Mouse (Mus musculus) cerebellum, adult 9-11 months (tissue): ENCODE measurements around the gene Crtam.
A peak's percentile ranks its signal among the peaks of the same experiment; 100 is the strongest.

Experiments
- DNase-seq: peaks from one replicate; pipeline ENCODE4 v3.0.0; 2022

The Crtam gene

GRCm38 (mm10) chr9:40997116-40997779 is 7.2 kb downstream of the Crtam start:
- DNase-seq, result no peak

- DNase-seq, result no peak
Observed at GRCm38 (mm10) chr9:40994075-40994474, 10.4 kb downstream of the Crtam start.

- no peak for DNase-seq
Observed at GRCm38 (mm10) chr9:40991511-40991910, 12.9 kb downstream of the Crtam start.

- peak; percentile 68 for DNase-seq
Observed at GRCm38 (mm10) chr9:40989940-40990588, 14.4 kb downstream of the Crtam start.

- DNase-seq, result peak; percentile 96
Observed at GRCm38 (mm10) chr9:40984313-40984712, 20.1 kb downstream of the Crtam start.

GRCm38 (mm10) chr9:40983758-40984157 is 20.7 kb downstream of the Crtam start:
- peak; percentile 51 for DNase-seq

GRCm38 (mm10) chr9:40982480-40982879 is 21.9 kb downstream of the Crtam start:
- DNase-seq, result peak; percentile 58

- DNase-seq, result no peak
Observed at GRCm38 (mm10) chr9:40974042-40974801, 30.2 kb downstream of the Crtam start.

- DNase-seq, result no peak
Observed at GRCm38 (mm10) chr9:40964418-40964714, 40.1 kb downstream of the Crtam start.

GRCm38 (mm10) chr9:40963586-40964417 is 40.6 kb downstream of the Crtam start, which contains the start of gene Jhy:
Gene Jhy, minus strand, starts transcription at chr9:40964118.
- no peak for DNase-seq

GRCm38 (mm10) chr9:40961401-40961800 is 43.0 kb downstream of the Crtam start:
- DNase-seq, result no peak

- DNase-seq, result no peak
Observed at GRCm38 (mm10) chr9:40949039-40949615, 55.3 kb downstream of the Crtam start.

GRCm38 (mm10) chr9:40948473-40948872 is 56.0 kb downstream of the Crtam start:
- no peak for DNase-seq

- no peak for DNase-seq
Observed at GRCm38 (mm10) chr9:40947131-40947530, 57.3 kb downstream of the Crtam start.

GRCm38 (mm10) chr9:40937425-40937824 is 67.0 kb downstream of the Crtam start:
- no peak for DNase-seq

GRCm38 (mm10) chr9:40933323-40933722 is 71.1 kb downstream of the Crtam start:
- no peak for DNase-seq

GRCm38 (mm10) chr9:40927351-40927980 is 77.0 kb downstream of the Crtam start:
- DNase-seq, result no peak
